Mouse (Mus musculus) bone marrow, adult 2 months (tissue): ENCODE results near the gene Mthfr.

ENCODE experiments used
- CTCF ChIP-seq: fragments of 200-500 bp; IDR thresholded peaks from 2 replicates; pipeline ENCODE4 v1.5.1; 2011; ENCODE audit warnings: low read length, control low read depth; ENCODE audit not compliant: control insufficient read depth, insufficient read depth
- POLR2A ChIP-seq: fragments of 200-500 bp; IDR thresholded peaks from 2 replicates; pipeline ENCODE4 v1.6.1; 2011; ENCODE audit warnings: low read depth, mild to moderate bottlenecking, control low read depth, low read length, borderline replicate concordance; ENCODE audit not compliant: control insufficient read depth

DNA sequence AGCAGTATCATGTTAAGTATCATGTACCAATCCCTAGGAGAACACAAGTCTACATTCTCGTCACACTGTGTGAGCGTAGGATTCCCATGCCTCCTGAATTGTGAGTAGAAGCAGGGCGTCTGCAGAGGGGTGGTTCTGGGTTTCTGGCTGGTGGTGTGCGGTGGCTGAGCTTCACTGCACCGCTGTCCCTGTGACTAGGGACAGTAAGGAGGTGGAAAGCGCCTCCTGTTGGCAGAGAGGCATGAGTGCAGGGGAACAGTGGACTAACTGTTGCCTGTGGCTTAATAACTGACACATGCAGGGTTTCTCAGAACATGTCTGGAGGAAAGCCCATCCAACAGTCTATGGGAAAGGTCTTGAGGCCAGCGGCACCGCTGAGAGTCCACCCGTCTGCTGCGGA lies 23.5 kb upstream of the Mthfr start:
- TF ChIP-seq POLR2A (no peak), CTCF (peak; percentile 35; the same call in 1 of the 2 replicates)
